Mouse (Mus musculus) neural tube, embryonic 10.5 days (tissue): ENCODE measurements around the gene Srp68.
A peak's percentile ranks its signal among the peaks of the same experiment; 100 is the strongest.
"Not testable (repeated sequence)": the region's sequence is repeated elsewhere in the genome, so short reads cannot be mapped to it uniquely, and the experiment has no call there.

Experiments
- DNase-seq: peaks from one replicate; pipeline ENCODE4 v3.0.0-alpha.2; 2017; ENCODE audit warnings: low spot score; ENCODE audit errors: extremely low spot score

The Srp68 gene

GRCm38 (mm10) chr11:116282912-116283521, 9.0 kb upstream of the Srp68 start:
- no peak for DNase-seq

- peak; percentile 46 for DNase-seq
Observed at GRCm38 (mm10) chr11:116282089-116282488, 8.1 kb upstream of the Srp68 start.

- peak; percentile 33 for DNase-seq
Observed at GRCm38 (mm10) chr11:116281671-116282070, 7.7 kb upstream of the Srp68 start.

- DNase-seq: peak; percentile 53
Observed at GRCm38 (mm10) chr11:116280751-116281663, 7.0 kb upstream of the Srp68 start, which contains the start of gene Galr2. Gene Galr2 (plus strand): TSS chr11:116280939.

- DNase-seq: not testable (repeated sequence)
Observed at GRCm38 (mm10) chr11:116277184-116277583, 3.2 kb upstream of the Srp68 start.

GRCm38 (mm10) chr11:116273469-116274044, 460 bp downstream of the Srp68 start:
- DNase-seq: no peak

- DNase-seq: no peak
Observed at GRCm38 (mm10) chr11:116272589-116273468, 1.2 kb downstream of the Srp68 start.

GRCm38 (mm10) chr11:116269560-116269959, 4.5 kb downstream of the Srp68 start:
- DNase-seq: no peak

- DNase-seq: no peak
Observed at GRCm38 (mm10) chr11:116268313-116268712, 5.7 kb downstream of the Srp68 start.

GRCm38 (mm10) chr11:116267637-116268036, 6.4 kb downstream of the Srp68 start:
- DNase-seq: no peak

GRCm38 (mm10) chr11:116265850-116266249, 8.2 kb downstream of the Srp68 start:
- no peak for DNase-seq

- no peak for DNase-seq
Observed at GRCm38 (mm10) chr11:116265352-116265751, 8.7 kb downstream of the Srp68 start.

GRCm38 (mm10) chr11:116260259-116260658, 13.8 kb downstream of the Srp68 start:
- DNase-seq: no peak

- DNase-seq: no peak
Observed at GRCm38 (mm10) chr11:116259461-116259860, 14.6 kb downstream of the Srp68 start.

GRCm38 (mm10) chr11:116255982-116256675, 17.9 kb downstream of the Srp68 start:
- no peak for DNase-seq

- no peak for DNase-seq
Observed at GRCm38 (mm10) chr11:116255090-116255981, 18.7 kb downstream of the Srp68 start.

- DNase-seq: no peak
Observed at GRCm38 (mm10) chr11:116254627-116255026, 19.4 kb downstream of the Srp68 start.

- DNase-seq: no peak
Observed at GRCm38 (mm10) chr11:116253076-116253600, 20.9 kb downstream of the Srp68 start.

GRCm38 (mm10) chr11:116250898-116251297, 23.1 kb downstream of the Srp68 start:
- DNase-seq: no peak
